Mouse (Mus musculus) heart, postnatal 0 days (tissue): ENCODE measurements around the gene Btnl6.

Experiments
- CTCF ChIP-seq: IDR thresholded peaks from 2 replicates; pipeline ENCODE4 v1.5.1; 2016; ENCODE audit warnings: antibody characterized with exemption, control low read depth, low read depth
- EP300 ChIP-seq: IDR thresholded peaks from 2 replicates; pipeline ENCODE4 v1.6.1; 2016; ENCODE audit warnings: antibody characterized with exemption, low read depth

DNA sequence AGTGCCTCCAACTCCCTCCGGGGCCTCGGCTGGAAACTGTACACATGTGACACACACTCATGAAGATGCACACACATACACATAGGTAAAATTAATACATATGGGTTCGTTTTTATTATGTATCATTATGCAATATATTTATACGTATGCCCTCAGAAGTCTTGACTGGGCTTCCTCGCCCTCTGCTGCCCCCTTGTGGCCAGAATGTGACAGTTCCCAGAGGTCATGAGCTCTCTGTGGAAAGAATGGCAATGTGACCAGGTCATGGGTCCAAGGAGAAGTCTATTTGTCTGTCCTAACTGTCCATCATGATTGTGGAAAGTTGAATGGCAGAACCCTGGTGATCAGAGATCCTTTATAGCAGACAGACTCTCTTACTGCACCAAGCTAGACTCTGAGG is 38.3 kb upstream of the Btnl6 start:
- TF ChIP-seq CTCF (peak; percentile 96), EP300 (no peak)
